Mouse (Mus musculus) ES-Bruce4 (cell line): Measurements from ENCODE around the gene Tnnt1.
A peak's percentile ranks its signal among the peaks of the same experiment; 100 is the strongest.

Experiments
- CTCF ChIP-seq: IDR thresholded peaks from one replicate; pipeline ENCODE4 v1.8.1; 2011; ENCODE audit warnings: low read depth, low read length
- EP300 ChIP-seq: IDR thresholded peaks from 2 replicates; pipeline ENCODE4 v1.6.1; 2011; ENCODE audit warnings: low read depth, low read length; ENCODE audit not compliant: insufficient read depth
- POLR2A ChIP-seq: IDR thresholded peaks from one replicate; pipeline ENCODE4 v1.8.1; 2011; ENCODE audit warnings: low read length; ENCODE audit not compliant: insufficient read depth

GRCm38 (mm10) chr7:4526341-4527301 is 10.4 kb upstream of the Tnnt1 start:
- 0 out of 2 replicates have a peak, but pooled peaks have one; percentile 31 for TF ChIP-seq EP300
- peak; percentile 6 for TF ChIP-seq POLR2A
- TF ChIP-seq CTCF, result peak; percentile 67
